Mouse (Mus musculus): ENCODE measurements at regions not wholly inside any gene's neighbourhood (a gene's known extent, or its start where the extent isn't known, plus 50 kb on each side); places are given as distances from the start of the nearest gene placed in this dataset.

DNA sequence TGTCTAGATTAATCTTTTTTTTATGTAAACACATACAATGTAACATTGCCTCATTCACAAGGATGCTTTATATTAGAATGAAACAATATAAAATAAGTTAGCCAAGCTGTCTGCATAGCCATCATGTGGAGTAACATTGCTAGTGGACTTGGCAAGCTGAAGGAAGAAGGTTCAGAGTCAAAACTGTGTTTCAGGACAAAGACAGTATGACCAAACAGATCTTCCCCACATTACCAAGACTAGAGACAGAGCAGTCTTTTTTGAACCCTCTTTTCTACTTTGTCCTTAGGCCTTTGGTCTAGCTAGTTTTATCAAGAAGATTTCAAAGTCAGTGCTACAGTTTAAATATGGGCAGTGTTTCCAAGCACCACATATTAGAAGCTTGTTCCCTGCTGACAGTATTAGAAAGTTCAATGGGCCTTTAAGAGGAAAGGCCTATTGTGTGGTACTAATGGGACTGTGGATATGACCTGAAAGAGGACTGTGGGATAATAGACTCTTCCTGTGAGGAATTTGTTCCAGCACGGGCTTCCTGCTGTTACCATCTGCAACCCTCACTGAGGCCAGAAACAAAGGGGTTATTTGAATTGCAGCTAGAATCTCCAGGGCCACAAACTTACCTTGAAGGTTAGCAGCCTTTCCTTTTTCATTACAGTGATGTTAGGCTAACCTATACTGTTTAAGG lies 449.1 kb upstream of the Lrrc7 start:
- TF ChIP-seq CTCF (IDR thresholded peaks at IDR 0.05; ENCODE audit: borderline replicate concordance, extremely low read depth, insufficient read depth, insufficient read length) (no peak), POLR2A (IDR thresholded peaks at IDR 0.05; ENCODE audit: borderline replicate concordance, extremely low read depth, insufficient read depth, insufficient read length, poor library complexity, severe bottlenecking) (no peak)
